Mouse (Mus musculus) stomach, embryonic 16.5 days (tissue): ENCODE measurements around the gene BC034090. TPM values are rescaled to one million over a fixed set of nuclear protein-coding genes. Genes with fewer than 3 reads are reported as not detected.

Source experiments
- ATAC-seq: fragments of 200-750 bp; cut with Nextera tagmentation; 2 replicates; pipeline ENCODE4 v1.8.0; 2017; ENCODE audit warnings: moderate number of reproducible peaks, moderate TSS enrichment; ENCODE audit not compliant: insufficient read depth, low FRiP score
- H3K27ac ChIP-seq: fragments of 300-500 bp; sonication (generic); 2 replicates; pipeline ENCODE4 v1.5.1; 2014; ENCODE audit warnings: low read length
- H3K27me3 ChIP-seq: fragments of 300-500 bp; sonication (generic); 2 replicates; pipeline ENCODE4 v1.6.1; 2014; ENCODE audit warnings: low read length, control low read depth, mixed read lengths; ENCODE audit not compliant: control insufficient read depth, insufficient read depth
- H3K36me3 ChIP-seq: fragments of 300-500 bp; sonication (generic); 2 replicates; pipeline ENCODE4 v1.6.1; 2014; ENCODE audit warnings: low read length; ENCODE audit not compliant: control insufficient read depth, insufficient read depth
- H3K4me1 ChIP-seq: fragments of 300-500 bp; sonication (generic); 2 replicates; pipeline ENCODE4 v1.6.1; 2014; ENCODE audit warnings: low read length, control low read depth, mixed read lengths; ENCODE audit not compliant: control insufficient read depth, insufficient read depth
- H3K4me2 ChIP-seq: fragments of 300-500 bp; sonication (generic); 2 replicates; pipeline ENCODE4 v1.6.1; 2014; ENCODE audit warnings: low read depth, low read length, mixed read lengths
- H3K4me3 ChIP-seq: fragments of 300-500 bp; sonication (generic); replicated peaks from 2 replicates; pipeline ENCODE4 v1.5.1; 2014; ENCODE audit warnings: mild to moderate bottlenecking, low read length
- H3K9ac ChIP-seq: fragments of 300-500 bp; sonication (generic); 2 replicates; pipeline ENCODE4 v1.6.1; 2014; ENCODE audit warnings: low read length
- H3K9me3 ChIP-seq: fragments of 300-500 bp; sonication (generic); replicated peaks from 2 replicates; pipeline ENCODE4 v1.6.1; 2016; ENCODE audit warnings: low read length, control low read depth; ENCODE audit not compliant: control insufficient read depth
- WGBS: fragments of 180-500 bp; shearing (Covaris S2); extraction: QIAGEN DNeasy Blood & Tissue Kit; methylation state at CpG from one replicate; pipeline ENCODE4 v1.1.7; 2014; 5-methylcytosine and 5-hydroxymethylcytosine counted together
- polyA plus RNA-seq: library from polyadenylated mRNA; unstranded; fragments of >200 nt; fragmentation: Nextera tagmentation; extraction: Ambion mirVana; gene quantifications from 2 replicates; pipeline ENCODE4 v1.2.1, GENCODE M21; 2015

The BC034090 gene
- polyA plus RNA-seq, 1 experiment from 2014 or later = 2.5 TPM

- Histone ChIP-seq H3K4me2 (no peak overlapping the region), H3K27me3 (no peaks in the 10 kb centered on the region), H3K27ac (peak overlapping the region; percentile 30), H3K4me1 (peaks cover 26% of the 10 kb centered on the region), H3K9ac (peak overlapping the region; percentile 47), H3K9me3 (no peaks in the 10 kb centered on the region), H3K36me3 (no peaks in the 10 kb centered on the region), H3K4me3 (no peak overlapping the region)
- 53% methylated on average over 19 of the region's 19 CpGs for WGBS
- ATAC-seq = no peak
These were observed 38.2 kb downstream of the BC034090 start for GRCm38 (mm10) chr1:155205822-155206660.

- no peak overlapping the region for H3K4me3 ChIP-seq
- H3K9ac ChIP-seq = no peak overlapping the region
- peak overlapping the region; percentile 30; the same call in 1 of the 2 replicates for H3K27ac ChIP-seq
- no peaks in the 10 kb centered on the region for H3K9me3 ChIP-seq
- peaks cover 29% of the 10 kb centered on the region for H3K4me1 ChIP-seq
- H3K4me2 ChIP-seq = no peak overlapping the region
- 0 out of 2 replicates have a peak, but pooled peaks cover 2% of the 10 kb centered on the region for H3K36me3 ChIP-seq
- WGBS = 44% methylated on average over 7 of the region's 7 CpGs
- H3K27me3 ChIP-seq = no peaks in the 10 kb centered on the region
- ATAC-seq = no peak
These were observed 38.9 kb downstream of the BC034090 start for GRCm38 (mm10) chr1:155205311-155205710.

- Histone ChIP-seq H3K4me3 (no peak overlapping the region), H3K27ac (no peak overlapping the region), H3K4me1 (peaks cover 29% of the 10 kb centered on the region), H3K27me3 (no peaks in the 10 kb centered on the region), H3K9ac (no peak overlapping the region), H3K4me2 (no peak overlapping the region), H3K9me3 (no peaks in the 10 kb centered on the region), H3K36me3 (0 out of 2 replicates have a peak, but pooled peaks cover 3% of the 10 kb centered on the region)
- no peak for ATAC-seq
- 59% methylated on average over 8 of the region's 8 CpGs for WGBS
These were observed 39.6 kb downstream of the BC034090 start for GRCm38 (mm10) chr1:155204560-155205162.

GRCm38 (mm10) chr1:155203954-155204353 is 40.3 kb downstream of the BC034090 start:
- Histone ChIP-seq H3K4me2 (no peak overlapping the region), H3K9me3 (no peaks in the 10 kb centered on the region), H3K27ac (no peak overlapping the region), H3K4me1 (peaks cover 29% of the 10 kb centered on the region), H3K27me3 (no peaks in the 10 kb centered on the region), H3K36me3 (0 out of 2 replicates have a peak, but pooled peaks cover 3% of the 10 kb centered on the region), H3K4me3 (no peak overlapping the region), H3K9ac (no peak overlapping the region)
- ATAC-seq = no peak
- WGBS = 93% methylated on average over 12 of the region's 12 CpGs

GRCm38 (mm10) chr1:155203101-155203500 is 41.1 kb downstream of the BC034090 start:
- Histone ChIP-seq H3K4me1 (peaks cover 25% of the 10 kb centered on the region), H3K4me2 (no peak overlapping the region), H3K27ac (no peak overlapping the region), H3K36me3 (0 out of 2 replicates have a peak, but pooled peaks cover 3% of the 10 kb centered on the region), H3K4me3 (no peak overlapping the region), H3K9me3 (no peaks in the 10 kb centered on the region), H3K27me3 (no peaks in the 10 kb centered on the region), H3K9ac (no peak overlapping the region)
- 70% methylated on average over 7 of the region's 7 CpGs for WGBS
- ATAC-seq = no peak

- ATAC-seq = no peak
- 68% methylated on average over 5 of the region's 5 CpGs for WGBS
These were observed 41.8 kb downstream of the BC034090 start for GRCm38 (mm10) chr1:155202472-155202871.

GRCm38 (mm10) chr1:155201914-155202313 is 42.3 kb downstream of the BC034090 start:
- H3K27me3 ChIP-seq = no peaks in the 10 kb centered on the region
- no peak overlapping the region for H3K4me2 ChIP-seq
- peaks cover 25% of the 10 kb centered on the region for H3K4me1 ChIP-seq
- no peak overlapping the region for H3K9ac ChIP-seq
- no peak overlapping the region for H3K4me3 ChIP-seq
- peak overlapping the region; percentile 92 for H3K27ac ChIP-seq
- H3K36me3 ChIP-seq = 0 out of 2 replicates have a peak, but pooled peaks cover 3% of the 10 kb centered on the region
- peak; percentile 15; the same call in 1 of the 2 replicates for ATAC-seq
- no peaks in the 10 kb centered on the region for H3K9me3 ChIP-seq
- 86% methylated on average over 17 of the region's 17 CpGs for WGBS

More at GRCm38 (mm10) chr1:155202472-155202871, 41.8 kb downstream of the BC034090 start:
- H3K4me2 ChIP-seq = no peak overlapping the region
- no peak overlapping the region for H3K9ac ChIP-seq
- H3K36me3 ChIP-seq = 0 out of 2 replicates have a peak, but pooled peaks cover 3% of the 10 kb centered on the region
- no peak overlapping the region for H3K4me3 ChIP-seq
- H3K4me1 ChIP-seq = peaks cover 25% of the 10 kb centered on the region
- no peaks in the 10 kb centered on the region for H3K27me3 ChIP-seq
- peak overlapping the region; percentile 92 for H3K27ac ChIP-seq
- H3K9me3 ChIP-seq = no peaks in the 10 kb centered on the region

GRCm38 (mm10) chr1:155201373-155201879 is 42.8 kb downstream of the BC034090 start:
- Histone ChIP-seq H3K9me3 (no peaks in the 10 kb centered on the region), H3K4me1 (peaks cover 23% of the 10 kb centered on the region), H3K4me2 (no peak overlapping the region), H3K4me3 (no peak overlapping the region), H3K27me3 (no peaks in the 10 kb centered on the region), H3K36me3 (0 out of 2 replicates have a peak, but pooled peaks cover 3% of the 10 kb centered on the region), H3K27ac (peak overlapping the region; percentile 92), H3K9ac (no peak overlapping the region)
- peak; percentile 86 for ATAC-seq
- WGBS = 39% methylated on average over 4 of the region's 4 CpGs

- peak; percentile 42 for ATAC-seq
- WGBS = 45% methylated on average over 2 of the region's 2 CpGs
These were observed 43.3 kb downstream of the BC034090 start for GRCm38 (mm10) chr1:155200967-155201366.

More at GRCm38 (mm10) chr1:155200967-155201366, 43.3 kb downstream of the BC034090 start:
- Histone ChIP-seq H3K4me3 (no peak overlapping the region), H3K27ac (peak overlapping the region; percentile 64), H3K4me2 (no peak overlapping the region), H3K9me3 (no peaks in the 10 kb centered on the region), H3K9ac (no peak overlapping the region), H3K27me3 (no peaks in the 10 kb centered on the region), H3K4me1 (peaks cover 19% of the 10 kb centered on the region), H3K36me3 (0 out of 2 replicates have a peak, but pooled peaks cover 3% of the 10 kb centered on the region)
